Mouse (Mus musculus) olfactory bulb, adult 2 months (tissue): ENCODE results near the gene Ern1. TPM values are rescaled to one million over a fixed set of nuclear protein-coding genes. Genes with fewer than 3 reads are reported as not detected.

Source experiments
- H3K27ac ChIP-seq: fragments of 200-500 bp; 2 replicates; pipeline ENCODE4 v1.5.1; 2012; ENCODE audit warnings: low read depth, low read length; ENCODE audit not compliant: insufficient read depth
- H3K4me1 ChIP-seq: fragments of 200-500 bp; 2 replicates; pipeline ENCODE4 v1.6.1; 2012; ENCODE audit warnings: low read length; ENCODE audit not compliant: control insufficient read depth, insufficient read depth
- H3K4me3 ChIP-seq: fragments of 200-500 bp; 2 replicates; pipeline ENCODE4 v1.5.1; 2012; ENCODE audit warnings: mild to moderate bottlenecking, low read depth, low read length, moderate library complexity; ENCODE audit not compliant: insufficient read depth
- CTCF ChIP-seq: fragments of 200-500 bp; IDR thresholded peaks from 2 replicates; pipeline ENCODE4 v1.5.1; 2012; ENCODE audit warnings: low read depth, mild to moderate bottlenecking, low read length, moderate library complexity; ENCODE audit not compliant: insufficient read depth
- POLR2A ChIP-seq: fragments of 200-500 bp; IDR thresholded peaks from 2 replicates; pipeline ENCODE4 v1.6.1; 2012; ENCODE audit warnings: mild to moderate bottlenecking, low read depth, low read length, moderate library complexity; ENCODE audit not compliant: insufficient read depth
- WGBS: fragments of 180-500 bp; shearing (Covaris S2); methylation state at CpG from one replicate; pipeline ENCODE4 v1.1.7; 2018; 5-methylcytosine and 5-hydroxymethylcytosine counted together
- polyA plus RNA-seq: library from polyadenylated mRNA; stranded (reverse); fragments of >200 nt; gene quantifications from 2 replicates; pipeline ENCODE4 v1.2.4, GENCODE M21; 2012; ENCODE audit warnings: low replicate concordance; ENCODE audit not compliant: missing spikeins, insufficient read depth, insufficient read length

Ern1 gene
- polyA plus RNA-seq, 1 experiment: not detected

- TF ChIP-seq POLR2A (no peak), CTCF (no peak)
- H3K27ac ChIP-seq: no peak overlapping the region
- H3K4me1 ChIP-seq: no peaks in the 10 kb centered on the region
- WGBS: 84% methylated on average over 7 of the region's 7 CpGs
- H3K4me3 ChIP-seq: no peak overlapping the region
Measured at GRCm38 (mm10) chr11:106381883-106382282, 105.8 kb downstream of the Ern1 start.

DNA sequence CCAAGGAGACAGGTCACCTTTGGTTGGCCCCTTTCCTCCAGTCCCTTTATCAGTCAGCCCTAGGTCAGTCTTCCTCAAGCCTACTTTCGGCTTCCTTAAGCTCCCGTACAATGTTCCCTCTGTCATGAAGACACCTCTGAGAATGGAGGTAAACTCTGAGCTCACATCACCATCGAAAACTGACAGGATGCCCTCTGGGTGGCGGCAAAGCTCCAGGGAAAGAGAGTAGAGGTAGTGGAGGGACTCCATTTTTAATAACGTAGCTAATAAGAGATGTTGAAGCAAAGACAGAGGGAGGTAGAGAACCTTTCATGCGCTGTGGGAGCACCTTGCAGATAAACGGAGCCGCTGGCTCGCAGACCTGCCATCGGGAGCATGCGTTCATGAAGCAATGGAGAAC is 106.6 kb downstream of the Ern1 start:
- WGBS: 88% methylated on average over 11 of the region's 11 CpGs
- no peak for TF ChIP-seq POLR2A
- TF ChIP-seq CTCF: no peak
- peaks cover 4% of the 10 kb centered on the region for H3K4me1 ChIP-seq
- no peak overlapping the region for H3K27ac ChIP-seq
- H3K4me3 ChIP-seq: no peak overlapping the region

- 86% methylated on average over 5 of the region's 5 CpGs for WGBS
- Histone ChIP-seq H3K4me3 (no peak overlapping the region), H3K27ac (no peak overlapping the region), H3K4me1 (peaks cover 9% of the 10 kb centered on the region)
- no peak for TF ChIP-seq CTCF
- TF ChIP-seq POLR2A: no peak
Measured at GRCm38 (mm10) chr11:106374979-106375378, 112.7 kb downstream of the Ern1 start.

GRCm38 (mm10) chr11:106374559-106374958 is 113.1 kb downstream of the Ern1 start:
- Histone ChIP-seq H3K4me1 (peaks cover 9% of the 10 kb centered on the region), H3K4me3 (no peak overlapping the region), H3K27ac (no peak overlapping the region)
- TF ChIP-seq CTCF: no peak
- TF ChIP-seq POLR2A: no peak
- 67% methylated on average over 9 of the region's 9 CpGs for WGBS

DNA sequence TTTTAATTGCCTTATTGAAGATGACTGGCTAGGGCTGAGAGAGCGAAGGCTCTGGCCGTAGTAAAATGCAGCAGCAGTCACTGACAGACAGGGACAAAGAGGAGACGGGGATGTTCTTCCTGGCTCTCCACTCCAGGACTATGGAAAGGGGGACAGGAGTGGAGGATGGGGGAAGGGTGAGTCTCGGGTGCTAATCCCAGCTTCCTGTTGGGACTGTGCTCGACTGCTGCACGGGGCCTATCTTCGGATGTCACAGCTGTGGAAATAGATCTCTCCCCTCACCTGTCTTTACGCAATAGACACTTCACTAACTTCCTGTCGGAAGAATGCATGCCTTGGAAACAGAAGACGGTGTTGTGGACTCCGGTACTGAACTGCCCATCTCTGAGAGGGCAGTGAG is 113.7 kb downstream of the Ern1 start:
- TF ChIP-seq POLR2A (no peak), CTCF (no peak)
- 76% methylated on average over 11 of the region's 11 CpGs for whole genome bisulfite sequencing
- Histone ChIP-seq H3K27ac (no peak overlapping the region), H3K4me3 (no peak overlapping the region), H3K4me1 (peaks cover 9% of the 10 kb centered on the region)

DNA sequence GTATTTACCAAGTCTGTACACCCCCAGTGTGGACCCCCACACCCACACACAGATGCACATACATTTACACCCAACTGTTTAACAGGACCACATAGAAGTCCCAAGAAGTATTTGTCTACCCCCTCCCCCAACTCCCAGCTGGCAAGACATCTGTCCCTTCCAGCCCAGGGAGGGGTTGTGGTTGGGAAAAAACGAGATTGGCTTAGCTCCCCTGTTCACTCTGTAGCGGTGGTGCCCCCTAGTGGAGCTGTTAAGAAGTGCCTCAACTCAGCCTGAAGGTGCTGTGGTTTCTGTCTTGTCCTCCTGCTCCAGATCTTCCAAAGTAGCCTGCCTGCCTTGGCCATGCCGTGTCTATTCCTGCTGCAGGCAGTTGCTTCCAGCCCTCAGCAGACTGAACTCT is 121.3 kb downstream of the Ern1 start:
- Histone ChIP-seq H3K4me3 (no peak overlapping the region), H3K4me1 (peaks cover 10% of the 10 kb centered on the region), H3K27ac (no peak overlapping the region)
- WGBS: 14% methylated on average over 3 of the region's 3 CpGs
- peak; percentile 70 for TF ChIP-seq CTCF
- TF ChIP-seq POLR2A: no peak

DNA sequence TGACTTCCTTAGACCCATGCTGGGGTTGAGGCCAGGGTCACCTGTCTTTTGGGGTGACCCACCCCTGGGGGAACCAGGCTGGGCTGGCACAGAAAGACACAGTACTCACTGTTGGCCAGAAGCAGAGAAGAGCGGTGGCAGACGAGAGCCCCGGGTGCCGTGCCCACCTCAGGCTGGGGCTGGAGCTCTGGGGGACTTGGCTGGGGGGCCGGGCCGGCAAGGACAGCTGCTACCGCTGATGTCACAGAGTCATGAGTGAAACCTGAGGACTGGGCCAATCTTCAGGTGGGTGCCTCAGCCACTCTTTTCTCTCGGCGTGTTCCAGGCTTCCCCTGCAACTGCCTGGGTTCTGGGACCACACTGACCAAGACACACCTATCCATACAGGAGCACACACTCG is 122.3 kb downstream of the Ern1 start, which contains the start of gene Prr29:
Gene Prr29, plus strand, starts transcription at position 107 of the 400 bp plus-strand sequence.
- Histone ChIP-seq H3K4me3 (no peak within 1 kb of the TSS), H3K27ac (no peak within 1 kb of the TSS), H3K4me1 (peaks cover 10% of the 10 kb centered on the region)
- 77% methylated on average over 10 of the region's 10 CpGs for WGBS
- no peak for TF ChIP-seq CTCF
- no peak for TF ChIP-seq POLR2A

DNA sequence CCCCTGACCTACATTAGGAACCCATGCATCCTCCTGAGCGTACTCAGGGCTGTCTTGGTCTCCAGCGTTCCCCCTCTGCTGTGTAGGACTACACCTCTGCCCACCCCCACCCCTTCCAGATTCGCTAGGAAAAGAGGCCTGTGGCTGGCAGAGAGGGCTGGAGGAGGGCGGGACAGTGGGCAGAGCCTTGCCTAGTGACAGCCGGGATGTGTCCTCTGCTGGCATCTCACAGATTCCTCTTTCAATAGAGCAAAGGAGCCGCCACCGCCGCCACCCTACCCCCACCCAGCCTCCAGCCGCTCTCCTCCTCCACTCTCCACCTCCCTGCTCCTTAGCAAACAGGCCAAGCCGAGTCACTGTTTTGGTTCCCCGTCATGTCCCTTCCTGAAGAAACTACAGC is 122.9 kb downstream of the Ern1 start:
- WGBS: 11% methylated on average over 11 of the region's 11 CpGs
- H3K27ac ChIP-seq: no peak overlapping the region
- peaks cover 10% of the 10 kb centered on the region for H3K4me1 ChIP-seq
- TF ChIP-seq CTCF: no peak
- TF ChIP-seq POLR2A: no peak
- H3K4me3 ChIP-seq: no peak overlapping the region

- no peak overlapping the region for H3K4me3 ChIP-seq
- no peaks in the 10 kb centered on the region for H3K4me1 ChIP-seq
- H3K27ac ChIP-seq: no peak overlapping the region
- TF ChIP-seq CTCF: no peak
- TF ChIP-seq POLR2A: no peak
- 36% methylated on average over 5 of the region's 5 CpGs for WGBS
Measured at GRCm38 (mm10) chr11:106359350-106359749, 128.3 kb downstream of the Ern1 start.

DNA sequence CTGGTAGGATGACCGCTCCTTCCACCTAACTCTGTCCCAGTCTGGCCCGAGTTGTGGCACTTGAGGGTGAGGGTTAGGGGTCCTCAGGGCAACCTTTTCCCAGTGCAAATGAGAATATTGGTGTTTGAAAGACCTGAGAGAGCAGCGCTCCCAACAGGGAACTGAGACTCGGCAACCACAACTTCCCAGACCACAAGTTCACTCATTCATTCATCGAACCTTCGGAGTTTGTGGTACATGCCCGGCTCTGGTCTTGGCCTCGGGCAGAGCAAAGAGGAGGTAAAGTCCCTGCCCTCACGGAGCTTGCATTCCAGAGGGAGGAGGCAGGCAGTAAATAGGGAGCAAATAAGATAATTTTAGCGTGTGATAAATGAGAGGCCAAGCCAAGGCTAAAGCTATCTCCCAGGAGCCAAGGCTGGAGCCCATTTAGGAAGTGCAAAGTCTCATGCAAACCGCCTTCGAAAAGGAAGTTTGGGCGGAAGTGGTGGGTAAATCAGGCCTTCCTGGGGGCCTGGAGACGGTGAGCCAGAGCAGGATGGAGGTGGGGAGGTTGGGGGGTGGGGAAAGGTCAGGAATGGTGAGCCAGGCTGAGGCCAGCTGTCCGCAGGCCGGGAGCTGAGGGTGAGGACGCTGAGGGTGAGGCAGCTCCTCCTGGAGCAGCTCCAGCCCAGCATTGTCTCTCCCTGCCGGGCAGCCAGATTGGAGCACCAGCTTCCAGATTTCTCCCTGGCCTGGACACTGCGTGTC is 132.1 kb downstream of the Ern1 start:
- H3K4me1 ChIP-seq: no peaks in the 10 kb centered on the region
- TF ChIP-seq CTCF: no peak
- TF ChIP-seq POLR2A: no peak
- 75% methylated on average over 19 of the region's 19 CpGs for WGBS
- H3K27ac ChIP-seq: no peak overlapping the region
- H3K4me3 ChIP-seq: no peak overlapping the region
